Mouse (Mus musculus) spleen, adult 2 months (tissue): ENCODE results near the gene Vstm4. TPM values are rescaled to one million over a fixed set of nuclear protein-coding genes. Genes with fewer than 3 reads are reported as not detected.

ENCODE experiments used
- DNase-seq, 2 experiments: peaks; one replicate each; pipeline versions ENCODE4 v3.0.0 to v3.0.0-alpha.2; 2012 to 2021; ENCODE audit warnings: low spot score in 2 of 2, low read depth in 1 of 2
- H3K27ac ChIP-seq: fragments of 200-500 bp; 2 replicates; pipeline ENCODE4 v1.5.1; 2012; ENCODE audit warnings: low read length, inconsistent platforms; ENCODE audit not compliant: insufficient read depth
- H3K27me3 ChIP-seq: fragments of 200-500 bp; 2 replicates; pipeline ENCODE4 v1.6.1; 2012; ENCODE audit warnings: mild to moderate bottlenecking, moderate library complexity, low read length, inconsistent platforms; ENCODE audit not compliant: control insufficient read depth, insufficient read depth
- H3K36me3 ChIP-seq: fragments of 200-500 bp; 2 replicates; pipeline ENCODE4 v1.6.1; 2012; ENCODE audit warnings: mild to moderate bottlenecking, low read length, inconsistent platforms; ENCODE audit not compliant: control insufficient read depth, insufficient read depth
- H3K4me1 ChIP-seq: fragments of 200-500 bp; 2 replicates; pipeline ENCODE4 v1.6.1; 2011; ENCODE audit warnings: inconsistent platforms; ENCODE audit not compliant: control insufficient read depth, insufficient read depth, insufficient read length
- H3K4me3 ChIP-seq: fragments of 200-500 bp; 2 replicates; pipeline ENCODE4 v1.5.1; 2011; ENCODE audit warnings: mild to moderate bottlenecking, inconsistent platforms; ENCODE audit not compliant: insufficient read depth, insufficient read length; ENCODE audit errors: extremely low read depth
- CTCF ChIP-seq: fragments of 200-500 bp; IDR thresholded peaks from 2 replicates; pipeline ENCODE4 v1.5.1; 2011; ENCODE audit warnings: mild to moderate bottlenecking, inconsistent platforms; ENCODE audit not compliant: insufficient read depth, insufficient read length, insufficient replicate concordance; ENCODE audit errors: extremely low read depth
- POLR2A ChIP-seq: fragments of 200-500 bp; IDR thresholded peaks from 2 replicates; pipeline ENCODE4 v1.6.1; 2011; ENCODE audit warnings: low read depth, low read length, inconsistent platforms
- WGBS: fragments of 180-500 bp; shearing (Covaris S2); methylation state at CpG from one replicate; pipeline ENCODE4 v1.1.7; 2018; 5-methylcytosine and 5-hydroxymethylcytosine counted together
- polyA plus RNA-seq: library from polyadenylated mRNA; depleted of rRNA; stranded (reverse); fragments of >200 nt; gene quantifications from 2 replicates; pipeline ENCODE4 v1.2.3, GENCODE M21; 2012; rRNA removed

The Vstm4 gene
- polyA plus RNA-seq, 1 experiment, result 4.3 TPM

DNA sequence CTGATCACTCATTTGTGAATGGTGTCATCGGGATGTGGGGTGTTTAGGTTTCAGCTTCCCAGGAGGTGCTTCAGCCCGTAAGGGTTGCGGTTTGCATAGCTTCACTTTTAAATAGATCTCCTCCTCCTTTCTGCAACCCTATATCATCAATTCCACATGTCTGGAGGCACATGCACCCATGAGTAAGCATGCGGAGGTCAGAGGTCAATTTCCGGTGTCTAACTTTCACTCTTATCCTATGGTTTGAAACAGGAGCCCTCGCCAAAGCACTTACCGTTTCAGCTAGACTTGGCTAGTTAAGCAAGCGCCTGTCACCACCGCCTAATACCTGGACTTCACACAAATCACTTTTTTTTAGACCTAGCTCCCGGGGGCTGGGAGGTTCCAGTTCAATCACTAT, 108.2 kb downstream of the Vstm4 start:
- WGBS, result 96% methylated on average over 10 of the region's 10 CpGs
- H3K27me3 ChIP-seq, result no peaks in the 10 kb centered on the region
- TF ChIP-seq POLR2A (no peak), CTCF (no peak)
- peaks cover 34% of the 10 kb centered on the region for H3K36me3 ChIP-seq
- no peak overlapping the region for H3K27ac ChIP-seq
- H3K4me3 ChIP-seq, result no peak overlapping the region
- DNase-seq, result no peak
- no peaks in the 10 kb centered on the region for H3K4me1 ChIP-seq

DNA sequence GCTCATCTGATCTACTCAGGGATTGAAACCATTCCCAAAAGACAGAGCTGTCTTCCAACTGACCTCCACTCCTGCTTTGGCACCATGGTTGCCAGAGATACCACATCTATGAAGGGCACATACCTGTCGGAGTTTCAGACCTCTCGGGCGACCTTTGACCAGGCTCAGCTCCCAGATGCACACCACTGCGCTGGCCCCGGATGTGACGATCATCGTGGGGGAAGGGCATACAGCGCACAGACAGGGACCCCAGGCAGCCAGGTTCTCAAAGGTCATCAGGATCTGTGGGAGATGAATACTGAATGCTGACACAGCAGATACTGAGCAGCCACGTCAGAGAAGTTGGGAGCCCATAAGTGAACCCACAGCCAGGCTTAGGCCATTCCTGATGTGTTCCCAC, 114.1 kb downstream of the Vstm4 start:
- DNase-seq, result no peak
- H3K4me1 ChIP-seq, result no peaks in the 10 kb centered on the region
- WGBS, result 94% methylated on average over 9 of the region's 9 CpGs
- no peaks in the 10 kb centered on the region for H3K27me3 ChIP-seq
- TF ChIP-seq CTCF, result no peak
- no peak for TF ChIP-seq POLR2A
- H3K36me3 ChIP-seq, result peaks cover 45% of the 10 kb centered on the region
- H3K27ac ChIP-seq, result no peak overlapping the region
- no peak overlapping the region for H3K4me3 ChIP-seq

DNA sequence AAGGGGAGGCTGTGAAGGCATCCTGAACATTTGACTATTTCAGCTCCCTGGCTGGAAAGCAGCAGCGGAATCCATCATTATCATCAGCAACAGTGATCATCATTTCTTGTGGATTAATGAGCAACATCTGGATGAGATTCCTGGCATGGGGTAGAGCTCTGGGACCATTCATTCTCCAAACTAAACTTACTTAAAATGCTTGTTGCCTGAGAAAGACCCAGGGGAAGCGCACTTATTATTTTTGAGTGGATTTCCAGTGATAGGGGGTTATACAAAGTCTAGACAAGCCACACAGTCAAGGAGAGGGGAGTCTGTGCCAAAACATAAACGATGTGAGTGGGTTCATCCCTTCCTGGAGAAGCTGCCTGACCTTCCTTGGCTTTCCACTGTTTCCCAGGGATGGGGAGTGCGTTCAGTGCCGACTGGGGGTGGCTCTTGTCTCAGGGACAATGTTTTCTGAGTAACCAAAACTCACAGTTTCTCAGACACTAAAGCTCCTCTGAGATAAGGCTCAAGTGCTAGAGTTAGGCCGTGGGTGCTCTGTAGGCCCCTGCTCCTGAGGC, 127.7 kb downstream of the Vstm4 start:
- DNase-seq, result no peak
- peaks cover 41% of the 10 kb centered on the region for H3K36me3 ChIP-seq
- H3K27me3 ChIP-seq, result no peaks in the 10 kb centered on the region
- 83% methylated on average over 6 of the region's 6 CpGs for WGBS
- no peaks in the 10 kb centered on the region for H3K4me1 ChIP-seq
- no peak overlapping the region for H3K4me3 ChIP-seq
- TF ChIP-seq POLR2A, result no peak
- no peak overlapping the region for H3K27ac ChIP-seq

DNA sequence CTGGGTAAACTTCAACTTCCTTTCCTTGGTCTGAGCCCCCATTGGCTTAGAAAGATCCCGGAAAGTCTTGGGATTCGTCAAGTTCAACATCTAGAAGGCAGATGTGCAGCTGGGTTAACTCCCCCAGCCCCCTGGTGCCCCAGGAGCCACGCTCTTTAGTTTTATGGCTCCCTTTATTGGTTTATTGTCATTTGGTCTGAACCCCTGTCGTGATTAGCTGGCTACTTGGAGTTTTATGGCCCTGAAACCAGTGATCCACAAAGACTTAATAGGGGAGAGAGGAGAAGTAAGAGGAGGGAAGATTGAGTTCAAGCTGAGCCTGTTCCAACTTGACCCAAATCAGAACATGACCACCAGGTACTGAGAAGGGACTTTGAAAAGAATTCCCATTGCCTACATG, 130.1 kb downstream of the Vstm4 start:
- Histone ChIP-seq H3K4me3 (no peak overlapping the region), H3K4me1 (no peaks in the 10 kb centered on the region), H3K36me3 (peaks cover 30% of the 10 kb centered on the region), H3K27ac (no peak overlapping the region), H3K27me3 (no peaks in the 10 kb centered on the region)
- 81% methylated on average over 4 of the region's 4 CpGs for whole genome bisulfite sequencing
- no peak for DNase-seq
- TF ChIP-seq CTCF (no peak), POLR2A (no peak)

Other genes with a start within 250 kb of the Vstm4 start
- 0.13 and 0.15 TPM in 2 replicates for gene 3425401B19Rik, start 171.5 kb upstream of the Vstm4 start, polyA plus RNA-seq
- 3.6 and 5.6 TPM in 2 replicates for gene Tmem273, start 70.8 kb upstream of the Vstm4 start, polyA plus RNA-seq
- 0.05 TPM in 1 of 2 replicates, not detected in the other for gene Fam170b, start 22.8 kb upstream of the Vstm4 start, polyA plus RNA-seq
- gene Lrrc18, start 134.6 kb downstream of the Vstm4 start, polyA plus RNA-seq, result not detected in 2 replicates